Comparison of ENCODE assay signal across 33 mouse cellular contexts in genomic region chr11:118143731-118144130, GRCm38 (mm10). TPM values are rescaled to one million over a fixed set of nuclear protein-coding genes. Genes with fewer than 3 reads are reported as not detected.
DNase-seq lines count a peak whose midpoint lies in the region; ATAC-seq lines count a peak whose summit lies in the region.
"Had no signal": no experiment of that assay in that cellular context is flagged by ENCODE, and none has a peak within 500 bp of the region (broad histone marks: within the 10 kb centered on the region; RNA-seq: fewer than 3 reads in every experiment).

No protein-coding gene starts in this region.

- no peak overlapping the region for H3K27ac ChIP-seq in intestine, embryonic 15.5 days
- H3K27ac ChIP-seq in forebrain, embryonic 12.5 days: no peak overlapping the region
- H3K27ac ChIP-seq: forebrain, embryonic 13.5 days; heart, embryonic 15.5 days; kidney, embryonic 15.5 days; limb, embryonic 10.5 days; limb, embryonic 15.5 days; liver, embryonic 13.5 days; stomach, postnatal 0 days had no signal

- no peaks in the 10 kb centered on the region for H3K36me3 ChIP-seq in splenic B cell, adult 2 months (ENCODE audit: control insufficient read depth, insufficient read depth, low read length, poor library complexity, severe bottlenecking)
- H3K36me3 ChIP-seq in intestine, embryonic 15.5 days: no peaks in the 10 kb centered on the region
- no peaks in the 10 kb centered on the region for H3K36me3 ChIP-seq in forebrain, embryonic 12.5 days (replicated peaks)
- H3K36me3 ChIP-seq: G1E; heart, embryonic 10.5 days; heart, embryonic 15.5 days; kidney, embryonic 15.5 days; limb, embryonic 10.5 days; limb, embryonic 15.5 days; liver, embryonic 13.5 days had no signal

- WGBS in intestine, embryonic 15.5 days: 90% methylated on average over 4 of the region's 4 CpGs
- 91% methylated on average over 4 of the region's 4 CpGs for WGBS in forebrain, embryonic 12.5 days

- H3K9ac ChIP-seq in intestine, embryonic 15.5 days: no peak overlapping the region
- H3K9ac ChIP-seq in forebrain, embryonic 12.5 days: no peak overlapping the region
- H3K9ac ChIP-seq: forebrain, embryonic 13.5 days; heart, embryonic 15.5 days; hindbrain, embryonic 13.5 days; kidney, embryonic 15.5 days; limb, embryonic 15.5 days; liver, embryonic 13.5 days had no signal

- peaks cover 15% of the 10 kb centered on the region; the same call in 1 of the 2 replicates for H3K4me1 ChIP-seq in intestine, embryonic 15.5 days (replicated peaks)
- H3K4me1 ChIP-seq in forebrain, embryonic 12.5 days: peaks cover 12% of the 10 kb centered on the region

- no peaks in the 10 kb centered on the region for H3K27me3 ChIP-seq in splenic B cell, adult 2 months (ENCODE audit: control insufficient read depth, insufficient read depth, low read length, poor library complexity, severe bottlenecking)
- H3K27me3 ChIP-seq in intestine, embryonic 15.5 days (replicated peaks): no peaks in the 10 kb centered on the region
- 0 out of 2 replicates have a peak, but pooled peaks cover 8% of the 10 kb centered on the region for H3K27me3 ChIP-seq in forebrain, embryonic 12.5 days
- H3K27me3 ChIP-seq: forebrain, embryonic 13.5 days; heart, embryonic 15.5 days; hindbrain, embryonic 13.5 days; kidney, embryonic 15.5 days; limb, embryonic 15.5 days; liver, embryonic 13.5 days had no signal

- H3K4me2 ChIP-seq in intestine, embryonic 15.5 days (replicated peaks): no peak overlapping the region
- no peak overlapping the region for H3K4me2 ChIP-seq in forebrain, embryonic 12.5 days
- H3K4me2 ChIP-seq: forebrain, embryonic 13.5 days; heart, embryonic 15.5 days; hindbrain, embryonic 13.5 days; kidney, embryonic 15.5 days; limb, embryonic 15.5 days; liver, embryonic 13.5 days had no signal

- ATAC-seq in CD4-positive, CD25-positive, alpha-beta regulatory T cell, adult 4 months: peak; percentile 50
- no peak for ATAC-seq in intestine, embryonic 15.5 days
- no peak for ATAC-seq in forebrain, embryonic 12.5 days (ENCODE audit: low FRiP score)
- ATAC-seq: forebrain, embryonic 13.5 days had no signal

- peak; percentile 42 to 48 for DNase-seq in spleen, postnatal 36 days (ENCODE audit: low spot score in 2 of 2)
- no peak for DNase-seq in spleen, adult 18-20 months
- DNase-seq in induced T-regulatory cell, adult 2 months (ENCODE audit: low read depth): peak; percentile 89
- DNase-seq in splenic B cell, adult 2 months (ENCODE audit: low read depth, low spot score): peak; percentile 62
- DNase-seq in left cerebral cortex, adult 18-20 months (ENCODE audit: low spot score in 2 of 2): no peak
- DNase-seq: adrenal gland, postnatal 14 days; cerebellum, adult 11-12 months; cerebellum, postnatal 14 days; gastrocnemius, postnatal 14 days; heart, adult 11 months; heart, postnatal 36 days; kidney, adult 18-20 months; kidney, postnatal 36 days; layer of hippocampus, postnatal 36 days; liver, embryonic 13.5 days; lung, adult 2 months; lung, postnatal 10 days; midbrain, embryonic 14.5 days; right cerebral cortex, adult 18-20 months had no signal

- H3K9me3 ChIP-seq in intestine, embryonic 15.5 days: no peaks in the 10 kb centered on the region
- H3K9me3 ChIP-seq in forebrain, embryonic 12.5 days: no peaks in the 10 kb centered on the region
- H3K9me3 ChIP-seq: G1E; heart, embryonic 10.5 days; heart, embryonic 15.5 days; kidney, embryonic 15.5 days; limb, embryonic 10.5 days; limb, embryonic 15.5 days; liver, embryonic 13.5 days had no signal

- H3K4me3 ChIP-seq in intestine, embryonic 15.5 days (replicated peaks): no peak overlapping the region
- no peak overlapping the region for H3K4me3 ChIP-seq in forebrain, embryonic 12.5 days (replicated peaks)
- H3K4me3 ChIP-seq: erythroblast, embryonic 14.5 days; forebrain, embryonic 13.5 days; heart, embryonic 10.5 days; heart, embryonic 15.5 days; hindbrain, embryonic 13.5 days; kidney, embryonic 15.5 days; limb, embryonic 10.5 days; limb, embryonic 15.5 days; liver, embryonic 13.5 days had no signal

RNA-seq across cellular contexts. Expression of gene Dnah17, which starts 13.3 kb away (rescaled TPM):
- under 1 TPM; 0.55 to 0.67 TPM for polyA plus RNA-seq in CD4-positive, CD25-positive, alpha-beta regulatory T cell, adult 4 months (2017; shearing (Covaris generic))
- 0.08 and 0.16 TPM in 2 replicates for polyA plus RNA-seq in intestine, embryonic 15.5 days (2015; fragmentation: Nextera tagmentation; extraction: Ambion mirVana)
- polyA plus RNA-seq in forebrain, embryonic 12.5 days (2016; fragmentation: Nextera tagmentation; extraction: Ambion mirVana): 0.19 and 0.34 TPM in 2 replicates
- total RNA-seq in left cerebral cortex, adult 18-20 months (2021): under 1 TPM; 0.12 to 0.30 TPM
- total RNA-seq: monocyte, adult 5-6 weeks had no signal
- polyA plus RNA-seq: erythroblast, embryonic 14.5 days; G1E had no signal

Comparison
In these comparisons a context has a peak if more than half of its experiments do, and no peak if none do; other contexts are left out.
1. DNase-seq: peak in spleen, postnatal 36 days (2 of 2), induced T-regulatory cell, adult 2 months (single experiment) and splenic B cell, adult 2 months (single experiment); none in spleen, adult 18-20 months (0 of 2) and left cerebral cortex, adult 18-20 months (0 of 2).